Mouse (Mus musculus): Measurements from ENCODE around the gene Ppp1r1c.

The Ppp1r1c gene

GRCm38 (mm10) chr2:79819543-79819942 lies 112.0 kb downstream of the Ppp1r1c start:
- POLR2A ChIA-PET = no interaction called here

DNA sequence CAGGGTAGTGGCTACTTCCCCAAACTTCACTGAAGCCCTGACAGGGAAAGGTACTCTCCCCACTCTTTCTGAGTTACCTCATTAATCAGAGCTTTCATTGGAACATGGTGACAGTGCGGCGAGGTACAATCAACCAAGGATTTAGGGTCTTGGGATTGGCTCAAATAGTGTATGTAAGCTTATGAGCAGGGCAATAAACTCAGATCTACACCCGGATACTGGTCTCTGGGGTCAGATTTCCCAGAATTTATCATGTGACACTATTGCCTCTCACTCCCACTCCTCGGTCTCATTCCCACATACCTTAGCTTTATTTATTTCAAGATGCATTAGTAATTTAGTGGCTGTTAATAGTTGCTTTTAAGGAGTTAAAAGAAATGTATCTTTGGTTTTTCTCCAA lies 118.3 kb downstream of the Ppp1r1c start:
- ChIA-PET CTCF (no interaction called here), POLR2A (interaction anchor here in 1 of 4 experiments (0.8 kb wide), 1 partner anchor 9 kb away, joined by 3 read pairs; no protein-coding TSS in a partner anchor)

More at GRCm38 (mm10) chr2:79819543-79819942, 112.0 kb downstream of the Ppp1r1c start:
- CTCF ChIA-PET = no interaction called here

- ChIA-PET CTCF (no interaction called here), POLR2A (no interaction called here)
Measured at GRCm38 (mm10) chr2:79839090-79839489, 131.5 kb downstream of the Ppp1r1c start.

- POLR2A ChIA-PET = no interaction called here
Measured at GRCm38 (mm10) chr2:79839513-79839912, 131.9 kb downstream of the Ppp1r1c start.

GRCm38 (mm10) chr2:79847396-79847795 lies 139.8 kb downstream of the Ppp1r1c start:
- CTCF ChIA-PET = interaction anchor here in 1 of 4 experiments (0.6 kb wide), 1 partner anchor 475 kb away, joined by 3 read pairs; no protein-coding TSS in a partner anchor
- POLR2A ChIA-PET = interaction anchor here in 1 of 4 experiments (0.7 kb wide), 1 partner anchor 729 kb away, joined by 3 read pairs; no protein-coding TSS in a partner anchor

More at GRCm38 (mm10) chr2:79839513-79839912, 131.9 kb downstream of the Ppp1r1c start:
- CTCF ChIA-PET = no interaction called here

- ChIA-PET POLR2A (no interaction called here), CTCF (no interaction called here)
Measured at GRCm38 (mm10) chr2:79856874-79857273, 149.3 kb downstream of the Ppp1r1c start.

- POLR2A ChIA-PET = interaction anchor here in 2 of 4 experiments (0.6 to 0.7 kb wide), 4 partner anchors 8 to 609 kb away, joined by 3 to 6 read pairs (median 4); no protein-coding TSS in a partner anchor
- CTCF ChIA-PET = interaction anchor here (0.6 to 2.3 kb wide), 36 partner anchors 12 to 1938 kb away, joined by 3 to 18 read pairs (median 4); no protein-coding TSS in a partner anchor
Measured at GRCm38 (mm10) chr2:79865275-79865999, 157.9 kb downstream of the Ppp1r1c start.
